Mouse (Mus musculus): Measurements from ENCODE around the gene Rps6ka5.

DNA sequence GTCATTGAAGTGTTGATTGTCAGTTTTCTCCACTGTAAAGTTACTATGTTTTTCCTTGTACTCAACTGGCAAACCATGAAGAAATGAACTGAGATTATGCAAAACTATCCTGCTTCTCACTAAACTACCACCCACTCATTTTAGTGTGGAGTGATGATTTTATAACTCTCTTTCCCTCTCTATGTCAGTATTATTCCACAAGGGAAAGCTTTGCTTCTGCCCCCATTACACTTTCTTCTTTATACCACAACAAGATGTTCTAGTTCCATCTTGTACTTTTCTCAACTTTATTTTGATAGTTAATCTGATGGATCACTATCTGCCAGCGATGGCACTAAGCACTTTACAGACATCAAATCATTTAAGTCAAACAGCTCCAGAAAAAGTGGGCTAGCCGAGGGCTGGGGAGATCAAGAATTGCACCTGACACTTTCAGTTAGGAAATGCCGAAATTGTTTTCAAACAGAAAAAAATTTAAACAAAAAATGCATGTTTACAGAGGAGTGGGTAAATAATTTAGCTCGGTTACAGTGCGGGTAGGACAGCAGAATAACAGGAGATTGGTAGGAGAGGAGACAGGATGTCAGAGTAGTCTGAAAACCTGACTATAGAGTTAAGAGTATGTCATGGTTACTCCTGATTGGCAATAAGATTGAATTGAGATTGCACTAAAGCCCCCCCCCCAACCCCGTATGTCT, 91.0 kb downstream of the Rps6ka5 start:
- TF ChIP-seq POLR2A (IDR thresholded peaks at IDR 0.05; ENCODE audit: low read depth, low read length) (no peak), CTCF (IDR thresholded peaks at IDR 0.05; ENCODE audit: extremely low read depth, insufficient read depth, insufficient read length, insufficient replicate concordance) (no peak)
